Mouse (Mus musculus): ENCODE results near the gene Selenbp2.
"Not testable (repeated sequence)": the region's sequence is repeated elsewhere in the genome, so short reads cannot be mapped to it uniquely, and the experiment has no call there.

Gene Selenbp2

GRCm38 (mm10) chr3:94689195-94689594 is 4.2 kb upstream of the Selenbp2 start:
- in situ Hi-C loops (cut with MboI; ENCODE audit: low pct_unique_long_range_greater_than_20kb in 1 of 2, low sequenced_read_pairs in 2 of 2, unreplicated experiment in 1 of 2) = not testable (repeated sequence)

- in situ Hi-C loops (cut with MboI; ENCODE audit: low pct_unique_long_range_greater_than_20kb in 1 of 2, low sequenced_read_pairs in 2 of 2, unreplicated experiment in 1 of 2) = not testable (repeated sequence)
These were observed 3.2 kb upstream of the Selenbp2 start for GRCm38 (mm10) chr3:94690162-94690561.

GRCm38 (mm10) chr3:94690616-94691247 is 2.6 kb upstream of the Selenbp2 start:
- in situ Hi-C loops (cut with MboI; ENCODE audit: low pct_unique_long_range_greater_than_20kb in 1 of 2, low sequenced_read_pairs in 2 of 2, unreplicated experiment in 1 of 2) = no loop called here

- in situ Hi-C loops (cut with MboI; ENCODE audit: low pct_unique_long_range_greater_than_20kb in 1 of 2, low sequenced_read_pairs in 2 of 2, unreplicated experiment in 1 of 2) = not testable (repeated sequence)
These were observed 1.7 kb upstream of the Selenbp2 start for GRCm38 (mm10) chr3:94691694-94692093.

GRCm38 (mm10) chr3:94693874-94694273 is 518 bp downstream of the Selenbp2 start:
- in situ Hi-C loops (cut with MboI; ENCODE audit: low pct_unique_long_range_greater_than_20kb in 1 of 2, low sequenced_read_pairs in 2 of 2, unreplicated experiment in 1 of 2) = not testable (repeated sequence)

GRCm38 (mm10) chr3:94695591-94695990 is 2.2 kb downstream of the Selenbp2 start:
- in situ Hi-C loops (cut with MboI; ENCODE audit: low pct_unique_long_range_greater_than_20kb in 1 of 2, low sequenced_read_pairs in 2 of 2, unreplicated experiment in 1 of 2) = not testable (repeated sequence)

- in situ Hi-C loops (cut with MboI; ENCODE audit: low pct_unique_long_range_greater_than_20kb in 1 of 2, low sequenced_read_pairs in 2 of 2, unreplicated experiment in 1 of 2) = not testable (repeated sequence)
These were observed 2.9 kb downstream of the Selenbp2 start for GRCm38 (mm10) chr3:94696257-94696656.

GRCm38 (mm10) chr3:94702163-94702810 is 8.9 kb downstream of the Selenbp2 start:
- in situ Hi-C loops (cut with MboI; ENCODE audit: low pct_unique_long_range_greater_than_20kb in 1 of 2, low sequenced_read_pairs in 2 of 2, unreplicated experiment in 1 of 2) = not testable (repeated sequence)

GRCm38 (mm10) chr3:94702856-94703255 is 9.5 kb downstream of the Selenbp2 start:
- in situ Hi-C loops (cut with MboI; ENCODE audit: low pct_unique_long_range_greater_than_20kb in 1 of 2, low sequenced_read_pairs in 2 of 2, unreplicated experiment in 1 of 2) = no loop called here

- in situ Hi-C loops (cut with MboI; ENCODE audit: low pct_unique_long_range_greater_than_20kb in 1 of 2, low sequenced_read_pairs in 2 of 2, unreplicated experiment in 1 of 2) = not testable (repeated sequence)
These were observed 10.0 kb downstream of the Selenbp2 start for GRCm38 (mm10) chr3:94703364-94703763.

- in situ Hi-C loops (cut with MboI; ENCODE audit: low pct_unique_long_range_greater_than_20kb in 1 of 2, low sequenced_read_pairs in 2 of 2, unreplicated experiment in 1 of 2) = not testable (repeated sequence)
These were observed 17.2 kb downstream of the Selenbp2 start for GRCm38 (mm10) chr3:94710591-94710990.

- in situ Hi-C loops (cut with MboI; ENCODE audit: low pct_unique_long_range_greater_than_20kb in 1 of 2, low sequenced_read_pairs in 2 of 2, unreplicated experiment in 1 of 2) = not testable (repeated sequence)
These were observed 20.1 kb downstream of the Selenbp2 start for GRCm38 (mm10) chr3:94713424-94713823.

- in situ Hi-C loops (cut with MboI; ENCODE audit: low pct_unique_long_range_greater_than_20kb in 1 of 2, low sequenced_read_pairs in 2 of 2, unreplicated experiment in 1 of 2) = not testable (repeated sequence)
These were observed 24.9 kb downstream of the Selenbp2 start for GRCm38 (mm10) chr3:94718253-94718652.

GRCm38 (mm10) chr3:94723637-94724036 is 30.3 kb downstream of the Selenbp2 start:
- in situ Hi-C loops (cut with MboI; ENCODE audit: low pct_unique_long_range_greater_than_20kb in 1 of 2, low sequenced_read_pairs in 2 of 2, unreplicated experiment in 1 of 2) = loop anchor here in 1 of 2 experiments (10.0 kb wide), 1 partner anchor 89 kb away; no protein-coding TSS in a partner anchor

GRCm38 (mm10) chr3:94745691-94746090 is 52.3 kb downstream of the Selenbp2 start:
- in situ Hi-C loops (cut with MboI; ENCODE audit: low pct_unique_long_range_greater_than_20kb in 1 of 2, low sequenced_read_pairs in 2 of 2, unreplicated experiment in 1 of 2) = no loop called here
